Mouse (Mus musculus) bone marrow, adult 2 months (tissue): ENCODE data around the gene Pkp3.

ENCODE experiments used
- CTCF ChIP-seq: fragments of 200-500 bp; IDR thresholded peaks from 2 replicates; pipeline ENCODE4 v1.5.1; 2011; ENCODE audit warnings: low read length, control low read depth; ENCODE audit not compliant: control insufficient read depth, insufficient read depth
- POLR2A ChIP-seq: fragments of 200-500 bp; IDR thresholded peaks from 2 replicates; pipeline ENCODE4 v1.6.1; 2011; ENCODE audit warnings: low read depth, mild to moderate bottlenecking, control low read depth, low read length, borderline replicate concordance; ENCODE audit not compliant: control insufficient read depth

GRCm38 (mm10) chr7:141120605-141121004 is 42.6 kb downstream of the Pkp3 start:
- no peak for TF ChIP-seq CTCF
- TF ChIP-seq POLR2A: no peak
